Mouse (Mus musculus): ENCODE results near the gene Kat5. TPM values are rescaled to one million over a fixed set of nuclear protein-coding genes. Genes with fewer than 3 reads are reported as not detected.

Gene Kat5
- polyA plus RNA-seq, 1 experiment from 2014 or later: 83.1 TPM

Other genes with a start within 250 kb of the Kat5 start
- gene Eif1ad, start 243.5 kb downstream of the Kat5 start, polyA plus RNA-seq (2015; fragmentation: Nextera tagmentation; extraction: Ambion mirVana): 36.6 and 38.3 TPM in 2 replicates
- gene Banf1, start 243.1 kb downstream of the Kat5 start, polyA plus RNA-seq (2015; fragmentation: Nextera tagmentation; extraction: Ambion mirVana): 302 and 321 TPM in 2 replicates
- gene Sart1, start 221.5 kb downstream of the Kat5 start, polyA plus RNA-seq (2015; fragmentation: Nextera tagmentation; extraction: Ambion mirVana): 67.7 and 68.5 TPM in 2 replicates
- gene Tsga10ip, start 207.7 kb downstream of the Kat5 start, polyA plus RNA-seq (2015; fragmentation: Nextera tagmentation; extraction: Ambion mirVana): not detected in 2 replicates
- gene Drap1, start 185.3 kb downstream of the Kat5 start, polyA plus RNA-seq (2015; fragmentation: Nextera tagmentation; extraction: Ambion mirVana): 288 and 310 TPM in 2 replicates
- 61.8 and 67.9 TPM in 2 replicates for gene AI837181, start 185.1 kb downstream of the Kat5 start, polyA plus RNA-seq (2015; fragmentation: Nextera tagmentation; extraction: Ambion mirVana)
- gene Fosl1, start 162.7 kb downstream of the Kat5 start, polyA plus RNA-seq (2015; fragmentation: Nextera tagmentation; extraction: Ambion mirVana): not detected in 2 replicates
- 9.5 and 10.2 TPM in 2 replicates for gene Ccdc85b, start 152.3 kb downstream of the Kat5 start, polyA plus RNA-seq (2015; fragmentation: Nextera tagmentation; extraction: Ambion mirVana)
- gene Fibp, start 149.6 kb downstream of the Kat5 start, polyA plus RNA-seq (2015; fragmentation: Nextera tagmentation; extraction: Ambion mirVana): 159 and 178 TPM in 2 replicates
- 5.0 and 5.2 TPM in 2 replicates for gene Ctsw, start 141.7 kb downstream of the Kat5 start, polyA plus RNA-seq (2015; fragmentation: Nextera tagmentation; extraction: Ambion mirVana)
- gene Efemp2, start 136.3 kb downstream of the Kat5 start, polyA plus RNA-seq (2015; fragmentation: Nextera tagmentation; extraction: Ambion mirVana): 34.1 and 35.3 TPM in 2 replicates
- gene Mus81, start 121.8 kb downstream of the Kat5 start, polyA plus RNA-seq (2015; fragmentation: Nextera tagmentation; extraction: Ambion mirVana): 51.1 and 53.6 TPM in 2 replicates
- 3,571 and 3,575 TPM in 2 replicates for gene Cfl1, start 119.8 kb downstream of the Kat5 start, polyA plus RNA-seq (2015; fragmentation: Nextera tagmentation; extraction: Ambion mirVana)
- not detected in 2 replicates for gene 1700020D05Rik, start 106.5 kb downstream of the Kat5 start, polyA plus RNA-seq (2015; fragmentation: Nextera tagmentation; extraction: Ambion mirVana)
- gene Snx32, start 99.7 kb downstream of the Kat5 start, polyA plus RNA-seq (2015; fragmentation: Nextera tagmentation; extraction: Ambion mirVana): 112 and 116 TPM in 2 replicates
- gene Ovol1, start 49.6 kb downstream of the Kat5 start, polyA plus RNA-seq (2015; fragmentation: Nextera tagmentation; extraction: Ambion mirVana): 0.11 TPM in 1 of 2 replicates, not detected in the other
- gene Ap5b1, start 42.2 kb downstream of the Kat5 start, polyA plus RNA-seq (2015; fragmentation: Nextera tagmentation; extraction: Ambion mirVana): 1.9 and 2.3 TPM in 2 replicates
- 55.5 and 58.4 TPM in 2 replicates for gene Rnaseh2c, start 8.4 kb downstream of the Kat5 start, polyA plus RNA-seq (2015; fragmentation: Nextera tagmentation; extraction: Ambion mirVana)
- 30.6 and 37.7 TPM in 2 replicates for gene Rela, start 27.2 kb upstream of the Kat5 start, polyA plus RNA-seq (2015; fragmentation: Nextera tagmentation; extraction: Ambion mirVana)
- gene Sipa1, start 53.5 kb upstream of the Kat5 start, polyA plus RNA-seq (2015; fragmentation: Nextera tagmentation; extraction: Ambion mirVana): 17.5 and 17.7 TPM in 2 replicates
- 9.5 and 12.9 TPM in 2 replicates for gene Map3k11, start 78.5 kb upstream of the Kat5 start, polyA plus RNA-seq (2015; fragmentation: Nextera tagmentation; extraction: Ambion mirVana)
- 23.9 and 25.3 TPM in 2 replicates for gene Pcnx3, start 78.7 kb upstream of the Kat5 start, polyA plus RNA-seq (2015; fragmentation: Nextera tagmentation; extraction: Ambion mirVana)
- 0.15 TPM in 1 of 2 replicates, not detected in the other for gene Kcnk7, start 94.1 kb upstream of the Kat5 start, polyA plus RNA-seq (2015; fragmentation: Nextera tagmentation; extraction: Ambion mirVana)
- gene Ehbp1l1, start 116.1 kb upstream of the Kat5 start, polyA plus RNA-seq (2015; fragmentation: Nextera tagmentation; extraction: Ambion mirVana): 31.3 and 38.6 TPM in 2 replicates
- gene Fam89b, start 119.4 kb upstream of the Kat5 start, polyA plus RNA-seq (2015; fragmentation: Nextera tagmentation; extraction: Ambion mirVana): 116 and 131 TPM in 2 replicates
- 9.3 and 9.6 TPM in 2 replicates for gene Ltbp3, start 130.7 kb upstream of the Kat5 start, polyA plus RNA-seq (2015; fragmentation: Nextera tagmentation; extraction: Ambion mirVana)
- 86.3 and 86.6 TPM in 2 replicates for gene Scyl1, start 161.2 kb upstream of the Kat5 start, polyA plus RNA-seq (2015; fragmentation: Nextera tagmentation; extraction: Ambion mirVana)

All from midbrain, embryonic 16.5 days (tissue).